Mouse (Mus musculus): ENCODE results near the gene Ola1. TPM values are rescaled to one million over a fixed set of nuclear protein-coding genes. Genes with fewer than 3 reads are reported as not detected.

The Ola1 gene
- polyA plus RNA-seq, 1 experiment from 2014 or later = 97.2 TPM

- no peak overlapping the region for H3K9ac ChIP-seq (replicated peaks)
- 5% methylated on average over 7 of the region's 7 CpGs for WGBS
- H3K27me3 ChIP-seq = no peaks in the 10 kb centered on the region
- peaks cover 9% of the 10 kb centered on the region for H3K4me1 ChIP-seq
- peak; percentile 55; the same call in 1 of the 2 replicates for ATAC-seq (replicated peaks)
- no peaks in the 10 kb centered on the region for H3K36me3 ChIP-seq
- no peak overlapping the region for H3K4me2 ChIP-seq (replicated peaks)
- H3K9me3 ChIP-seq = no peaks in the 10 kb centered on the region
- peak overlapping the region; percentile 79 for H3K27ac ChIP-seq (replicated peaks)
- H3K4me3 ChIP-seq = no peak overlapping the region
Observed at GRCm38 (mm10) chr2:73142832-73143470, 75.8 kb downstream of the Ola1 start.

- H3K4me1 ChIP-seq = peaks cover 2% of the 10 kb centered on the region
- H3K4me3 ChIP-seq = no peak overlapping the region
- H3K9me3 ChIP-seq = no peaks in the 10 kb centered on the region
- H3K4me2 ChIP-seq (replicated peaks) = no peak overlapping the region
- 88% methylated on average over 2 of the region's 2 CpGs for WGBS
- H3K27me3 ChIP-seq = no peaks in the 10 kb centered on the region
- ATAC-seq (replicated peaks) = no peak
- H3K36me3 ChIP-seq = no peaks in the 10 kb centered on the region
- H3K27ac ChIP-seq (replicated peaks) = no peak overlapping the region
- no peak overlapping the region for H3K9ac ChIP-seq (replicated peaks)
Observed at GRCm38 (mm10) chr2:73132897-73133296, 85.8 kb downstream of the Ola1 start.

GRCm38 (mm10) chr2:73127686-73128085, 91.0 kb downstream of the Ola1 start:
- 71% methylated on average over 1 of the region's 1 CpGs for WGBS
- no peak overlapping the region for H3K4me3 ChIP-seq
- peak; percentile 29; the same call in 1 of the 2 replicates for ATAC-seq (replicated peaks)
- H3K27ac ChIP-seq (replicated peaks) = no peak overlapping the region; the same call in 1 of the 2 replicates
- no peak overlapping the region for H3K9ac ChIP-seq (replicated peaks)
- no peak overlapping the region for H3K4me2 ChIP-seq (replicated peaks)
- no peaks in the 10 kb centered on the region for H3K27me3 ChIP-seq
- peaks cover 2% of the 10 kb centered on the region for H3K4me1 ChIP-seq
- H3K9me3 ChIP-seq = no peaks in the 10 kb centered on the region
- H3K36me3 ChIP-seq = no peaks in the 10 kb centered on the region

- Histone ChIP-seq H3K9ac (replicated peaks) (no peak overlapping the region), H3K4me3 (no peak overlapping the region), H3K36me3 (no peaks in the 10 kb centered on the region), H3K27ac (replicated peaks) (no peak overlapping the region), H3K27me3 (no peaks in the 10 kb centered on the region), H3K9me3 (no peaks in the 10 kb centered on the region), H3K4me2 (replicated peaks) (no peak overlapping the region), H3K4me1 (no peaks in the 10 kb centered on the region)
- 91% methylated on average over 2 of the region's 2 CpGs for WGBS
- ATAC-seq (replicated peaks) = no peak
Observed at GRCm38 (mm10) chr2:73118781-73119180, 99.9 kb downstream of the Ola1 start.

GRCm38 (mm10) chr2:73107089-73107488, 111.6 kb downstream of the Ola1 start:
- H3K4me3 ChIP-seq = no peak overlapping the region
- no peaks in the 10 kb centered on the region for H3K4me1 ChIP-seq
- H3K9ac ChIP-seq (replicated peaks) = no peak overlapping the region
- no peaks in the 10 kb centered on the region for H3K36me3 ChIP-seq
- 92% methylated on average over 5 of the region's 5 CpGs for WGBS
- H3K27me3 ChIP-seq = no peaks in the 10 kb centered on the region
- no peak overlapping the region for H3K27ac ChIP-seq (replicated peaks)
- ATAC-seq (replicated peaks) = no peak
- H3K4me2 ChIP-seq (replicated peaks) = no peak overlapping the region
- no peaks in the 10 kb centered on the region for H3K9me3 ChIP-seq

- ATAC-seq (replicated peaks) = no peak
- WGBS = 81% methylated on average over 3 of the region's 3 CpGs
- no peak overlapping the region for H3K4me3 ChIP-seq
- no peaks in the 10 kb centered on the region for H3K36me3 ChIP-seq
- no peak overlapping the region for H3K4me2 ChIP-seq (replicated peaks)
- H3K4me1 ChIP-seq = peaks cover 32% of the 10 kb centered on the region; the same call in 1 of the 2 replicates
- no peaks in the 10 kb centered on the region for H3K9me3 ChIP-seq
- no peak overlapping the region for H3K9ac ChIP-seq (replicated peaks)
- no peaks in the 10 kb centered on the region for H3K27me3 ChIP-seq
- H3K27ac ChIP-seq (replicated peaks) = no peak overlapping the region
Observed at GRCm38 (mm10) chr2:73096491-73096890, 122.2 kb downstream of the Ola1 start.

- no peaks in the 10 kb centered on the region for H3K36me3 ChIP-seq
- peaks cover 37% of the 10 kb centered on the region for H3K4me1 ChIP-seq
- no peak overlapping the region for H3K4me3 ChIP-seq
- no peaks in the 10 kb centered on the region for H3K9me3 ChIP-seq
- peak; percentile 71 for ATAC-seq (replicated peaks)
- H3K27me3 ChIP-seq = no peaks in the 10 kb centered on the region
- H3K9ac ChIP-seq (replicated peaks) = no peak overlapping the region
- 0 out of 2 replicates have a peak overlapping the region, but pooled peaks have one; percentile 11 for H3K27ac ChIP-seq (replicated peaks)
- WGBS = 31% methylated on average over 2 of the region's 2 CpGs
- H3K4me2 ChIP-seq (replicated peaks) = no peak overlapping the region
Observed at GRCm38 (mm10) chr2:73095300-73095699, 123.4 kb downstream of the Ola1 start.

GRCm38 (mm10) chr2:73093032-73093431, 125.7 kb downstream of the Ola1 start:
- WGBS = 41% methylated on average over 6 of the region's 6 CpGs
- H3K4me2 ChIP-seq (replicated peaks) = no peak overlapping the region
- no peaks in the 10 kb centered on the region for H3K36me3 ChIP-seq
- H3K4me1 ChIP-seq = peaks cover 32% of the 10 kb centered on the region
- peak overlapping the region; percentile 17; the same call in 1 of the 2 replicates for H3K27ac ChIP-seq (replicated peaks)
- H3K9me3 ChIP-seq = no peaks in the 10 kb centered on the region
- no peaks in the 10 kb centered on the region for H3K27me3 ChIP-seq
- no peak overlapping the region for H3K4me3 ChIP-seq
- no peak overlapping the region for H3K9ac ChIP-seq (replicated peaks)
- no peak for ATAC-seq (replicated peaks)

GRCm38 (mm10) chr2:73091302-73091701, 127.4 kb downstream of the Ola1 start:
- Histone ChIP-seq H3K27ac (replicated peaks) (no peak overlapping the region), H3K9ac (replicated peaks) (no peak overlapping the region), H3K4me2 (replicated peaks) (no peak overlapping the region), H3K36me3 (no peaks in the 10 kb centered on the region), H3K4me3 (no peak overlapping the region), H3K27me3 (no peaks in the 10 kb centered on the region), H3K9me3 (no peaks in the 10 kb centered on the region), H3K4me1 (peaks cover 34% of the 10 kb centered on the region)
- 77% methylated on average over 8 of the region's 8 CpGs for WGBS
- ATAC-seq (replicated peaks) = no peak

- WGBS = 75% methylated on average over 3 of the region's 3 CpGs
- ATAC-seq (replicated peaks) = no peak
- H3K27ac ChIP-seq (replicated peaks) = 0 out of 2 replicates have a peak overlapping the region, but pooled peaks have one; percentile 21
- no peaks in the 10 kb centered on the region for H3K36me3 ChIP-seq
- no peak overlapping the region for H3K4me3 ChIP-seq
- no peak overlapping the region for H3K4me2 ChIP-seq (replicated peaks)
- no peaks in the 10 kb centered on the region for H3K9me3 ChIP-seq
- H3K27me3 ChIP-seq = no peaks in the 10 kb centered on the region
- no peak overlapping the region for H3K9ac ChIP-seq (replicated peaks)
- peaks cover 37% of the 10 kb centered on the region for H3K4me1 ChIP-seq
Observed at GRCm38 (mm10) chr2:73087641-73088040, 131.1 kb downstream of the Ola1 start.

- H3K9ac ChIP-seq (replicated peaks) = no peak overlapping the region
- no peaks in the 10 kb centered on the region for H3K27me3 ChIP-seq
- H3K4me3 ChIP-seq = no peak overlapping the region
- WGBS = 5% methylated on average over 8 of the region's 8 CpGs
- no peaks in the 10 kb centered on the region for H3K9me3 ChIP-seq
- H3K4me1 ChIP-seq = peaks cover 24% of the 10 kb centered on the region
- ATAC-seq (replicated peaks) = peak; percentile 92
- no peak overlapping the region for H3K27ac ChIP-seq (replicated peaks)
- H3K4me2 ChIP-seq (replicated peaks) = no peak overlapping the region
- no peaks in the 10 kb centered on the region for H3K36me3 ChIP-seq
Observed at GRCm38 (mm10) chr2:73085669-73086304, 132.9 kb downstream of the Ola1 start.

- Histone ChIP-seq H3K27ac (replicated peaks) (no peak overlapping the region), H3K27me3 (no peaks in the 10 kb centered on the region), H3K9ac (replicated peaks) (no peak overlapping the region), H3K4me3 (no peak overlapping the region), H3K4me1 (peaks cover 20% of the 10 kb centered on the region), H3K4me2 (replicated peaks) (no peak overlapping the region), H3K36me3 (no peaks in the 10 kb centered on the region), H3K9me3 (no peaks in the 10 kb centered on the region)
- WGBS = 53% methylated on average over 10 of the region's 10 CpGs
- no peak for ATAC-seq (replicated peaks)
Observed at GRCm38 (mm10) chr2:73082476-73082875, 136.2 kb downstream of the Ola1 start.

All from forebrain, embryonic 15.5 days (tissue).